Mouse (Mus musculus) heart, postnatal 0 days (tissue): Measurements from ENCODE around the gene Ccdc187. TPM values are rescaled to one million over a fixed set of nuclear protein-coding genes. Genes with fewer than 3 reads are reported as not detected.
A peak's percentile ranks its signal among the peaks of the same experiment; 100 is the strongest.

Experiments
- ATAC-seq: fragments of 200-750 bp; cut with Nextera tagmentation; 2 replicates; pipeline ENCODE4 v1.8.0; 2017; ENCODE audit warnings: low read depth, moderate number of reproducible peaks, moderate library complexity; ENCODE audit not compliant: insufficient read depth
- DNase-seq: peaks from one replicate; pipeline ENCODE4 v3.0.0-alpha.2; 2016; ENCODE audit warnings: low spot score
- H3K27ac ChIP-seq: fragments of 300-500 bp; sonication (generic); 2 replicates; pipeline ENCODE4 v1.5.1; 2014; ENCODE audit warnings: low read depth, mild to moderate bottlenecking
- H3K27me3 ChIP-seq: fragments of 300-500 bp; sonication (generic); 2 replicates; pipeline ENCODE4 v1.6.1; 2014; ENCODE audit warnings: low read length, mixed read lengths; ENCODE audit not compliant: control insufficient read depth, insufficient read depth
- H3K36me3 ChIP-seq: fragments of 300-500 bp; sonication (generic); replicated peaks from 2 replicates; pipeline ENCODE4 v1.6.1; 2014; ENCODE audit warnings: low read length, mixed read lengths; ENCODE audit not compliant: control insufficient read depth, insufficient read depth
- H3K4me1 ChIP-seq: fragments of 300-500 bp; sonication (generic); 2 replicates; pipeline ENCODE4 v1.6.1; 2014; ENCODE audit warnings: antibody characterized with exemption; ENCODE audit not compliant: control insufficient read depth, insufficient read depth
- H3K4me2 ChIP-seq: fragments of 300-500 bp; sonication (generic); 2 replicates; pipeline ENCODE4 v1.6.1; 2014; ENCODE audit warnings: low read depth, mild to moderate bottlenecking, low read length, moderate library complexity
- H3K4me3 ChIP-seq: fragments of 300-500 bp; sonication (generic); 2 replicates; pipeline ENCODE4 v1.5.1; 2014; ENCODE audit warnings: low read depth, low read length
- H3K9ac ChIP-seq: fragments of 300-500 bp; sonication (generic); replicated peaks from 2 replicates; pipeline ENCODE4 v1.6.1; 2014; ENCODE audit warnings: low read depth, low read length, mixed read lengths
- H3K9me3 ChIP-seq: fragments of 300-500 bp; sonication (generic); replicated peaks from 2 replicates; pipeline ENCODE4 v1.6.1; 2016; ENCODE audit warnings: low read length; ENCODE audit not compliant: control insufficient read depth
- CTCF ChIP-seq: IDR thresholded peaks from 2 replicates; pipeline ENCODE4 v1.5.1; 2016; ENCODE audit warnings: antibody characterized with exemption, control low read depth, low read depth
- EP300 ChIP-seq: IDR thresholded peaks from 2 replicates; pipeline ENCODE4 v1.6.1; 2016; ENCODE audit warnings: antibody characterized with exemption, low read depth
- WGBS: fragments of 180-500 bp; shearing (Covaris S2); extraction: QIAGEN DNeasy Blood & Tissue Kit; methylation state at CpG from one replicate; pipeline ENCODE4 v1.1.7; 2014; 5-methylcytosine and 5-hydroxymethylcytosine counted together
- polyA plus RNA-seq: library from polyadenylated mRNA; unstranded; fragments of >200 nt; fragmentation: Nextera tagmentation; extraction: Ambion mirVana; gene quantifications from 2 replicates; pipeline ENCODE4 v1.2.1, GENCODE M21; 2015
- total RNA-seq: library from RNA; depleted of rRNA; stranded (reverse); fragments of >200 nt; gene quantifications from 2 replicates; pipeline ENCODE4 v1.2.3, GENCODE M21; 2014; ENCODE audit warnings: low replicate concordance

The Ccdc187 gene
- total and polyA plus RNA-seq, 2 experiments from 2014 or later, result 0.04 to 0.61 TPM

- Histone ChIP-seq H3K27ac (no peak overlapping the region), H3K36me3 (peaks cover 12% of the 10 kb centered on the region; the same call in 1 of the 2 replicates), H3K4me3 (no peak overlapping the region), H3K4me2 (no peak overlapping the region), H3K9me3 (no peaks in the 10 kb centered on the region), H3K9ac (no peak overlapping the region), H3K4me1 (peaks cover 35% of the 10 kb centered on the region), H3K27me3 (no peaks in the 10 kb centered on the region)
- ATAC-seq, result no peak
- no peak for DNase-seq
- TF ChIP-seq CTCF (no peak), EP300 (no peak)
- WGBS, result 87% methylated on average over 13 of the region's 13 CpGs
Observed at GRCm38 (mm10) chr2:26319519-26320244, 25.3 kb upstream of the Ccdc187 start.

- no peak overlapping the region for H3K4me2 ChIP-seq
- 0 out of 2 replicates have a peak, but pooled peaks cover 8% of the 10 kb centered on the region for H3K36me3 ChIP-seq
- no peak for DNase-seq
- peaks cover 35% of the 10 kb centered on the region for H3K4me1 ChIP-seq
- H3K9ac ChIP-seq, result no peak overlapping the region
- TF ChIP-seq EP300 (no peak), CTCF (no peak)
- H3K27ac ChIP-seq, result no peak overlapping the region
- 90% methylated on average over 9 of the region's 9 CpGs for WGBS
- H3K4me3 ChIP-seq, result no peak overlapping the region
- H3K9me3 ChIP-seq, result no peaks in the 10 kb centered on the region
- no peak for ATAC-seq
- H3K27me3 ChIP-seq, result no peaks in the 10 kb centered on the region
Observed at GRCm38 (mm10) chr2:26319109-26319508, 24.8 kb upstream of the Ccdc187 start.

GRCm38 (mm10) chr2:26317991-26318672 lies 23.8 kb upstream of the Ccdc187 start:
- 83% methylated on average over 3 of the region's 3 CpGs for WGBS
- Histone ChIP-seq H3K27me3 (no peaks in the 10 kb centered on the region), H3K27ac (no peak overlapping the region), H3K9me3 (no peaks in the 10 kb centered on the region), H3K9ac (no peak overlapping the region), H3K4me2 (no peak overlapping the region), H3K36me3 (no peaks in the 10 kb centered on the region), H3K4me1 (peaks cover 27% of the 10 kb centered on the region), H3K4me3 (no peak overlapping the region)
- ATAC-seq (no peak), DNase-seq (no peak)
- TF ChIP-seq EP300, result no peak

- no peak overlapping the region for H3K4me3 ChIP-seq
- 49% methylated on average over 3 of the region's 3 CpGs for WGBS
- TF ChIP-seq CTCF (no peak), EP300 (no peak)
- DNase-seq (no peak), ATAC-seq (no peak)
- peaks cover 27% of the 10 kb centered on the region for H3K4me1 ChIP-seq
- peak overlapping the region; percentile 92; the same call in 1 of the 2 replicates for H3K27ac ChIP-seq
- H3K27me3 ChIP-seq, result no peaks in the 10 kb centered on the region
- H3K36me3 ChIP-seq, result no peaks in the 10 kb centered on the region
- H3K9me3 ChIP-seq, result no peaks in the 10 kb centered on the region
- H3K4me2 ChIP-seq, result peak overlapping the region; percentile 93
- no peak overlapping the region for H3K9ac ChIP-seq
Observed at GRCm38 (mm10) chr2:26317371-26317770, 23.0 kb upstream of the Ccdc187 start.

GRCm38 (mm10) chr2:26316576-26317246 lies 22.4 kb upstream of the Ccdc187 start:
- WGBS, result 48% methylated on average over 9 of the region's 9 CpGs
- H3K9ac ChIP-seq, result peak overlapping the region; percentile 91
- no peaks in the 10 kb centered on the region for H3K9me3 ChIP-seq
- no peak for ATAC-seq
- no peaks in the 10 kb centered on the region for H3K36me3 ChIP-seq
- peaks cover 24% of the 10 kb centered on the region for H3K4me1 ChIP-seq
- no peak for DNase-seq
- H3K4me3 ChIP-seq, result peak overlapping the region; percentile 93
- H3K27me3 ChIP-seq, result no peaks in the 10 kb centered on the region
- H3K4me2 ChIP-seq, result peak overlapping the region; percentile 93
- TF ChIP-seq EP300 (no peak), CTCF (no peak)
- H3K27ac ChIP-seq, result peak overlapping the region; percentile 92; the same call in 1 of the 2 replicates
